Mouse (Mus musculus) forebrain, embryonic 11.5 days (tissue): Measurements from ENCODE around the gene Radil. TPM values are rescaled to one million over a fixed set of nuclear protein-coding genes. Genes with fewer than 3 reads are reported as not detected.

Experiments used
- ATAC-seq: fragments of 200-750 bp; cut with Nextera tagmentation; replicated peaks from 2 replicates; pipeline ENCODE4 v1.8.0; 2017; ENCODE audit warnings: moderate TSS enrichment; ENCODE audit not compliant: low FRiP score
- DNase-seq: peaks from one replicate; pipeline ENCODE4 v3.0.0-alpha.2; 2017; ENCODE audit warnings: low spot score
- H3K27ac ChIP-seq: fragments of 300-500 bp; sonication (generic); 2 replicates; pipeline ENCODE4 v1.5.1; 2014; ENCODE audit warnings: low read depth, low read length
- H3K27me3 ChIP-seq: fragments of 300-500 bp; sonication (generic); 2 replicates; pipeline ENCODE4 v1.6.1; 2014; ENCODE audit warnings: mild to moderate bottlenecking, low read length, mixed read lengths; ENCODE audit not compliant: control insufficient read depth, insufficient read depth
- H3K36me3 ChIP-seq: fragments of 300-500 bp; sonication (generic); 2 replicates; pipeline ENCODE4 v1.6.1; 2014; ENCODE audit warnings: mild to moderate bottlenecking, low read length, moderate library complexity, mixed read lengths; ENCODE audit not compliant: control insufficient read depth, insufficient read depth
- H3K4me1 ChIP-seq: fragments of 300-500 bp; sonication (generic); replicated peaks from 2 replicates; pipeline ENCODE4 v1.6.1; 2014; ENCODE audit warnings: low read length, mixed read lengths; ENCODE audit not compliant: control insufficient read depth, insufficient read depth
- H3K4me2 ChIP-seq: fragments of 300-500 bp; sonication (generic); 2 replicates; pipeline ENCODE4 v1.6.1; 2014; ENCODE audit warnings: low read depth, mild to moderate bottlenecking, low read length, moderate library complexity, mixed read lengths; ENCODE audit not compliant: severe bottlenecking
- H3K4me3 ChIP-seq: fragments of 300-500 bp; sonication (generic); 2 replicates; pipeline ENCODE4 v1.5.1; 2014; ENCODE audit warnings: low read depth, low read length
- H3K9ac ChIP-seq: fragments of 300-500 bp; sonication (generic); 2 replicates; pipeline ENCODE4 v1.6.1; 2014; ENCODE audit warnings: low read length
- H3K9me3 ChIP-seq: fragments of 300-500 bp; sonication (generic); 2 replicates; pipeline ENCODE4 v1.6.1; 2016; ENCODE audit warnings: low read length, mixed read lengths; ENCODE audit not compliant: control insufficient read depth
- WGBS: fragments of 180-500 bp; shearing (Covaris S2); extraction: QIAGEN DNeasy Blood & Tissue Kit; methylation state at CpG from one replicate; pipeline ENCODE4 v1.1.7; 2014; 5-methylcytosine and 5-hydroxymethylcytosine counted together
- polyA plus RNA-seq: library from polyadenylated mRNA; unstranded; fragments of >200 nt; fragmentation: Nextera tagmentation; extraction: Ambion mirVana; gene quantifications from 2 replicates; pipeline ENCODE4 v1.2.1, GENCODE M21; 2014

Gene Radil
- polyA plus RNA-seq, 1 experiment from 2014 or later: 2.1 TPM

DNA sequence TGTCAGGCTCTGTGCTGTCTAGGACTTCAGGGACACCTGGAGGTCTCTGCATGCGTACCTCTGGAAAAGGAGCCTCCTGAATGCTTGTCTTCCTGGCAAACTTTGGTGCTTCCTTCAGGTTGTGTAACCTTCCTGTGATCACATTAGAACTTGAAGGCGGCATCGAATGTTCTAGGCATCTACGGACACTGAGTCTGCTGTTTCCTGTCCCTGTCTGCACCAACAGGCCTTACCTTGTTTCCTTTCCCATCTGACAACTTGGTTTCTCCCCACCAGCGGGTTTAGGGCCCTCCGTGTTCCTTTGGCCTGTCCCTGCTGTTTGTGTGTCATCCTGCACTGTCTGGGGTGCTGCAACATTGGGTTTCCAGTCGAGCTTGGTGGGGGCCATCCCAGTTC is 108.9 kb downstream of the Radil start:
- ATAC-seq (no peak), DNase-seq (no peak)
- Histone ChIP-seq H3K4me3 (no peak overlapping the region), H3K4me2 (no peak overlapping the region), H3K4me1 (peaks cover 19% of the 10 kb centered on the region), H3K9ac (no peak overlapping the region), H3K27me3 (no peaks in the 10 kb centered on the region), H3K36me3 (no peaks in the 10 kb centered on the region), H3K27ac (no peak overlapping the region), H3K9me3 (no peaks in the 10 kb centered on the region)
- WGBS: 87% methylated on average over 7 of the region's 7 CpGs

DNA sequence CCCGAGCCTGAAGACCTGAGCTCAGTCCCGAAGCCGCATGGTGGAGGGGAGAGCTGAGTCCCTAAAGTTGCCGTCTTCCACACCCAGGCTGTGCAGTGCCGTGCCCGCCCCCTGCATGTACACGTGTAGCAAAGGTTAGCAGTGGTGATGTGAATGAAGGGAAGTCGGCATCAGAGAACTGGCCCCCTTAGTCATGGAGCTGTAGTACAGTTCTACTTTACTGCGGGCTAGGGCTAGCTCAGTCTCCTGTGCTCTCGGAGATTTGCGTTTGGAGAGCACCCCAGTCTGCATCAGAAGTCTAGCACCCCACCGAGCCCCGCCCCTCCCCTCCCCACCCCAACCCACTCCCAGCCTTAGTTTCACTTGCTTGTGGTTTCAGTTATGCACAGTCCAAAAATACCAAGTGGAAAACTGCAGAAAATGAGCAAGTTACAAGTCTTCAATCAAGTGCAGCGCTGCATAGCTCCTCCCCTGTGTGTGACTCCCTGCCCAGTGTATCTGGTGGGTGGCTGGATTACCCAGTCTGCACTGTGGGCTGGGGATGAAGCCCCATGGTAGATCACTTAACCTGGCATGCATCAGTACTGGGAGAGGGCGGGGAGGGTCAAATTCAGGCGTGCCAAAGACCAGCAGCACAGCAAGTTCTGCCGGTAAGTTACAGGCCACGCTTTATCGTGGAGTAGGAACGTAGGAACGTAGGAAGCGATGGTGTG is 109.4 kb downstream of the Radil start:
- WGBS: 65% methylated on average over 22 of the region's 22 CpGs
- Histone ChIP-seq H3K4me3 (peak overlapping the region; percentile 28; the same call in 1 of the 2 replicates), H3K4me1 (peaks cover 19% of the 10 kb centered on the region)

DNA sequence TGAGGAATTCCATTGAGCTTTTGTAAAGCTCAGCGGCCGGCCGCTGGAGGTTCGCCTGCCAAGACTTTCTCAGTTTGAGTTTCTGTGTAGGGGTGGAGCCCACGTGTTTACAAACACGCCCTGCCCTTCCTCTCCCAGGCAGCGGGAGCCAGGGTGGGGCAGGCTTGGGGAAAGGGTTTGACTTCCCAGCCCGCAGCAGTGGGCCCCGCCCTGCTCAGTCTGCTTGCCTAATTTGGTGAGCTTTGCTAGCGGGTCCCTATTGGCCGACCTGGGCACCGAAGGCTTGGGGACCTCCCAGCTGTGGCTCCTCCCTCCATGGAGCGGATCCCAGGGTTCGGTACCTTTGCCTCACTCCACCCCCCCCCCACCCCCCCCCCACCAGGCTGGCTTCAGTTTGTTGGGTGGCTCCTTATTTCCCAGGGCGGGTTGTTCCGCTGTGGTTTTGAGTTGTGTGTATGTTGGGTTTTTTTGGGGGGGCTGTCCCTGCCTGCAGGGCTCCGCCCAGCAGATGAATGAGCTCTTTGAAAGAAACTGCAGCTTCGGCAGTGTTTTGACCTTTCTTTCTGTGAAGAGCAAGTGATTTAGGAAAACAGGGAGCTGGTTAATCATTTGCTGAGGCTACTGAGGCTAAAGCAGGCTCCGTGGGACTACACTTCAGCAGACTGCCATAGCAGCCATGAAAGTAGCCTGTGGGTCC is 110.3 kb downstream of the Radil start:
- no peaks in the 10 kb centered on the region for H3K9me3 ChIP-seq
- no peaks in the 10 kb centered on the region; the same call in 1 of the 2 replicates for H3K36me3 ChIP-seq
- peak overlapping the region; percentile 55 for H3K27ac ChIP-seq
- ATAC-seq (peak; percentile 89), DNase-seq (peak; percentile 91)
- WGBS: 0% methylated on average over 19 of the region's 19 CpGs
- H3K4me1 ChIP-seq: peaks cover 15% of the 10 kb centered on the region
- H3K27me3 ChIP-seq: no peaks in the 10 kb centered on the region
- peak overlapping the region; percentile 28 for H3K4me3 ChIP-seq
- H3K4me2 ChIP-seq: peak overlapping the region; percentile 53
- H3K9ac ChIP-seq: 0 out of 2 replicates have a peak overlapping the region, but pooled peaks have one; percentile 1

More for the DNA sequence above, 109.4 kb downstream of the Radil start:
- no peak overlapping the region for H3K9ac ChIP-seq
- ATAC-seq (no peak), DNase-seq (no peak)
- no peaks in the 10 kb centered on the region for H3K9me3 ChIP-seq
- H3K36me3 ChIP-seq: no peaks in the 10 kb centered on the region; the same call in 1 of the 2 replicates
- peak overlapping the region; percentile 53; the same call in 1 of the 2 replicates for H3K4me2 ChIP-seq
- H3K27ac ChIP-seq: peak overlapping the region; percentile 55
- no peaks in the 10 kb centered on the region for H3K27me3 ChIP-seq

DNA sequence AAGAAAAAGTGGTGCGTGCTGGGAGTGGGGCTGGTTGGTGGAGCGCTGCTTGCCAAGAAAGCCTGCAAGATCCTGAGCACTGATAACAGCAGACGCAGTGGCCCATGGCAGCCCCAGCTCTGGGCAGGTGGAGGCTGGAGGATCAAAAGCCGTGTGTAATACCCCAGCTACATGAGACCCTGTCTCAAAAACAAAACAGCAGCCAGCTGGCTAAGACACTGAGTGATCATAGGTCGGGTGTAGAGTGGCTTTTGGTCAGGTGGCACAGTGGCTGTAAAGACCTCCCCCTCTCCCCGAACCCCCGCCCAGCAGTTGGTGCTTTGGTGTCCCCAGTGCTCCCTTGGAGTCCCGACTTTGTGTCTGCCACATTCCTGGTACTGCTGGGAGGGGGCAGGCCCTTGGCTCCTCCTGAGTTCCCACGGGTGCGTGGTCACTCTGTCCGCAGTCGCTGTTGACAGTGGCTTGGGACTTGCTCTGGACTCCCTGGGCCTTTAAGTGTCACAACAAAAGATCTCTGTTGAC is 110.9 kb downstream of the Radil start:
- Histone ChIP-seq H3K9ac (0 out of 2 replicates have a peak overlapping the region, but pooled peaks have one; percentile 1), H3K27ac (peak overlapping the region; percentile 13; the same call in 1 of the 2 replicates), H3K4me1 (peaks cover 14% of the 10 kb centered on the region), H3K27me3 (no peaks in the 10 kb centered on the region), H3K4me2 (peak overlapping the region; percentile 53), H3K36me3 (no peaks in the 10 kb centered on the region; the same call in 1 of the 2 replicates), H3K4me3 (peak overlapping the region; percentile 28; the same call in 1 of the 2 replicates), H3K9me3 (no peaks in the 10 kb centered on the region)
- DNase-seq (peak; percentile 74), ATAC-seq (peak; percentile 58)
- WGBS: 0% methylated on average over 12 of the region's 12 CpGs

DNA sequence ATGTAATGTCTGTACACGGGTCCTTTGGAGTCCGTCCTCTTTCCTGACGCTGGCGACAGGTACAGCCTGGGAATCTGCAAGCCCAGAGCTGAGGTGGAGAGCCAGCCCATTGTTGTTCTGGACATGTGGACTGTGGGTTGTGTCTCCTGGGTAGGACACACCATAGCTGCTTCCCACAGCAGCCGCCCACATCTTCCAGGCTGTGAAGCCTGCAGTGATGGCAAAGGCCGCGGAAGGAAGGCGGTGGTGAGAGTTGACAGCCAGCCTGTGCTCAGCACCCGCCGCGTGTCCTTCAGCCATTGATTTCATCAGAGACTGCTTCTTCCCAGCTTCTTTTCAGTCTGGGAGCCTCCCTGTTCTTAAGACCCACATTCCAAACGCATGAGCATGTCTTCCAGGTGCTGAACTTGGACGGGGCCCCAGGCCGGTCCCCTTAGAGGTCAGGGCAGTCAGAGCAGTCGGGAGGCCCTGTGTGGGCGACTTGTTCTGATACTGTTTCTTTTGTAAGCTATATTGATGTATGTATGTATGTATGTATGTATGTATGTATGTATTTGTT is 112.4 kb downstream of the Radil start:
- no peak for DNase-seq
- no peaks in the 10 kb centered on the region for H3K9me3 ChIP-seq
- 90% methylated on average over 16 of the region's 16 CpGs for WGBS
- no peak overlapping the region for H3K27ac ChIP-seq
- H3K4me2 ChIP-seq: no peak overlapping the region
- no peak for ATAC-seq
- no peaks in the 10 kb centered on the region for H3K27me3 ChIP-seq
- no peaks in the 10 kb centered on the region; the same call in 1 of the 2 replicates for H3K36me3 ChIP-seq
- H3K4me3 ChIP-seq: no peak overlapping the region
- peaks cover 14% of the 10 kb centered on the region for H3K4me1 ChIP-seq
- no peak overlapping the region for H3K9ac ChIP-seq

DNA sequence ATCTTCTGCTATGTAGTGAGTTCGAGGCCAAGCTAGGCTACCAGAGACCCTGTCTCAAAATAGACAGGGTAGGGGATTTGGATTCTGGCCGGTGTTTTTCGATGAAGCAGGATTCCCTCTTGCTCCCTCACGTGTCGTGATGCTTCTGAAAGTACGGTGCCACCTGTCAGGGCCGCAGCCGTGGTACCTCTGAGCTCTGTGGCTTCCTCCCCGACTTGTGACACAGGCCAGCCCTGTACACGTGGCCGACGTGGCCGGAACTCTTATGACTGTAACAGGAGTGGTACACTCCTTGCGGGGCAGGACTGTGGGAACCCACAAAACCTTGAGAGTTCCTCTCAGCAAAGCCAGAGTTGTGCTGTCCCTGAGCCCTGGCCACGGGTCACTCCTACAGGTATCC is 115.2 kb downstream of the Radil start:
- 91% methylated on average over 15 of the region's 15 CpGs for WGBS
- no peak for ATAC-seq

More for the DNA sequence above, 115.2 kb downstream of the Radil start:
- Histone ChIP-seq H3K36me3 (no peaks in the 10 kb centered on the region; the same call in 1 of the 2 replicates), H3K27ac (no peak overlapping the region), H3K4me2 (no peak overlapping the region), H3K27me3 (no peaks in the 10 kb centered on the region), H3K9ac (no peak overlapping the region), H3K4me1 (peaks cover 7% of the 10 kb centered on the region), H3K9me3 (no peaks in the 10 kb centered on the region), H3K4me3 (no peak overlapping the region)
- DNase-seq: no peak

Other genes with a start within 250 kb of the Radil start
- 5.0 and 6.1 TPM in 2 replicates for gene Foxk1, start 149.6 kb downstream of the Radil start, polyA plus RNA-seq
- gene Ap5z1, start 87.2 kb downstream of the Radil start, polyA plus RNA-seq: 12.8 and 13.1 TPM in 2 replicates
- 0.12 and 0.25 TPM in 2 replicates for gene Papolb, start 21.0 kb downstream of the Radil start, polyA plus RNA-seq
- gene Mmd2, start 57.7 kb upstream of the Radil start, polyA plus RNA-seq: 6.6 and 7.3 TPM in 2 replicates
- 61.2 and 62.0 TPM in 2 replicates for gene Wipi2, start 76.6 kb upstream of the Radil start, polyA plus RNA-seq
- 31.3 and 35.6 TPM in 2 replicates for gene Slc29a4, start 141.4 kb upstream of the Radil start, polyA plus RNA-seq